Mouse (Mus musculus) heart, embryonic 16.5 days (tissue): ENCODE data around the gene Ddx52. TPM values are rescaled to one million over a fixed set of nuclear protein-coding genes. Genes with fewer than 3 reads are reported as not detected.

Experiments
- ATAC-seq: fragments of 200-750 bp; cut with Nextera tagmentation; replicated peaks from 2 replicates; pipeline ENCODE4 v1.8.0; 2017; ENCODE audit warnings: moderate number of reproducible peaks; ENCODE audit not compliant: insufficient read depth, low FRiP score; ENCODE audit errors: extremely low read depth
- H3K27ac ChIP-seq: fragments of 300-500 bp; sonication (generic); 2 replicates; pipeline ENCODE4 v1.5.1; 2014; ENCODE audit warnings: mild to moderate bottlenecking, low read length, control low read depth, moderate library complexity
- H3K27me3 ChIP-seq: fragments of 300-500 bp; sonication (generic); 2 replicates; pipeline ENCODE4 v1.6.1; 2014; ENCODE audit warnings: low read length, mixed read lengths; ENCODE audit not compliant: control insufficient read depth, insufficient read depth
- H3K36me3 ChIP-seq: fragments of 300-500 bp; sonication (generic); 2 replicates; pipeline ENCODE4 v1.6.1; 2014; ENCODE audit not compliant: control insufficient read depth, insufficient read depth
- H3K4me1 ChIP-seq: fragments of 300-500 bp; sonication (generic); 2 replicates; pipeline ENCODE4 v1.6.1; 2014; ENCODE audit warnings: low read length, mixed read lengths; ENCODE audit not compliant: control insufficient read depth, insufficient read depth
- H3K4me2 ChIP-seq: fragments of 300-500 bp; sonication (generic); 2 replicates; pipeline ENCODE4 v1.6.1; 2014; ENCODE audit warnings: low read depth, mild to moderate bottlenecking, control low read depth, low read length
- H3K4me3 ChIP-seq: fragments of 300-500 bp; sonication (generic); 2 replicates; pipeline ENCODE4 v1.5.1; 2014; ENCODE audit warnings: mild to moderate bottlenecking, control low read depth, low read length
- H3K9ac ChIP-seq: fragments of 300-500 bp; sonication (generic); 2 replicates; pipeline ENCODE4 v1.6.1; 2014; ENCODE audit warnings: low read length, control low read depth
- H3K9me3 ChIP-seq: fragments of 300-500 bp; sonication (generic); replicated peaks from 2 replicates; pipeline ENCODE4 v1.6.1; 2016; ENCODE audit warnings: low read length; ENCODE audit not compliant: control insufficient read depth
- WGBS: fragments of 180-500 bp; shearing (Covaris S2); extraction: QIAGEN DNeasy Blood & Tissue Kit; methylation state at CpG from one replicate; pipeline ENCODE4 v1.1.7; 2014; 5-methylcytosine and 5-hydroxymethylcytosine counted together
- polyA plus RNA-seq: library from polyadenylated mRNA; unstranded; fragments of >200 nt; fragmentation: Nextera tagmentation; extraction: Ambion mirVana; gene quantifications from 2 replicates; pipeline ENCODE4 v1.2.1, GENCODE M21; 2015

The Ddx52 gene
- polyA plus RNA-seq, 1 experiment from 2014 or later = 19.3 TPM

GRCm38 (mm10) chr11:84001257-84001656 lies 59.4 kb downstream of the Ddx52 start:
- 88% methylated on average over 3 of the region's 3 CpGs for WGBS
- Histone ChIP-seq H3K9ac (no peak overlapping the region), H3K4me3 (no peak overlapping the region), H3K27me3 (no peaks in the 10 kb centered on the region), H3K36me3 (peaks cover 29% of the 10 kb centered on the region), H3K4me2 (no peak overlapping the region), H3K9me3 (no peaks in the 10 kb centered on the region), H3K27ac (no peak overlapping the region), H3K4me1 (no peaks in the 10 kb centered on the region)
- ATAC-seq = no peak

GRCm38 (mm10) chr11:84003986-84004385 lies 62.1 kb downstream of the Ddx52 start:
- Histone ChIP-seq H3K36me3 (peaks cover 19% of the 10 kb centered on the region), H3K9ac (no peak overlapping the region), H3K4me2 (no peak overlapping the region), H3K4me3 (no peak overlapping the region), H3K27ac (no peak overlapping the region), H3K27me3 (no peaks in the 10 kb centered on the region), H3K4me1 (no peaks in the 10 kb centered on the region), H3K9me3 (no peaks in the 10 kb centered on the region)
- whole genome bisulfite sequencing = 82% methylated on average over 6 of the region's 6 CpGs
- no peak for ATAC-seq

GRCm38 (mm10) chr11:84009001-84009400 lies 67.1 kb downstream of the Ddx52 start:
- no peak overlapping the region for H3K27ac ChIP-seq
- H3K9me3 ChIP-seq = no peaks in the 10 kb centered on the region
- H3K9ac ChIP-seq = no peak overlapping the region
- WGBS = 84% methylated on average over 9 of the region's 9 CpGs
- ATAC-seq = no peak
- H3K27me3 ChIP-seq = no peaks in the 10 kb centered on the region
- no peak overlapping the region for H3K4me3 ChIP-seq
- H3K4me1 ChIP-seq = no peaks in the 10 kb centered on the region
- H3K4me2 ChIP-seq = no peak overlapping the region
- H3K36me3 ChIP-seq = peaks cover 17% of the 10 kb centered on the region

- ATAC-seq = no peak
- Histone ChIP-seq H3K4me3 (no peak overlapping the region), H3K9me3 (no peaks in the 10 kb centered on the region), H3K4me2 (no peak overlapping the region), H3K4me1 (no peaks in the 10 kb centered on the region), H3K27ac (no peak overlapping the region), H3K27me3 (no peaks in the 10 kb centered on the region), H3K9ac (no peak overlapping the region), H3K36me3 (peaks cover 15% of the 10 kb centered on the region; the same call in 1 of the 2 replicates)
- WGBS = 86% methylated on average over 9 of the region's 9 CpGs
Measured at GRCm38 (mm10) chr11:84010411-84010810, 68.5 kb downstream of the Ddx52 start.

- WGBS = 64% methylated on average over 12 of the region's 12 CpGs
Measured at GRCm38 (mm10) chr11:84011050-84011449, 69.2 kb downstream of the Ddx52 start.

GRCm38 (mm10) chr11:84011576-84011975 lies 69.7 kb downstream of the Ddx52 start:
- no peak for ATAC-seq
- Histone ChIP-seq H3K4me2 (no peak overlapping the region), H3K4me1 (no peaks in the 10 kb centered on the region), H3K9me3 (no peaks in the 10 kb centered on the region), H3K36me3 (peaks cover 15% of the 10 kb centered on the region; the same call in 1 of the 2 replicates), H3K27ac (no peak overlapping the region), H3K9ac (no peak overlapping the region), H3K27me3 (no peaks in the 10 kb centered on the region), H3K4me3 (no peak overlapping the region)
- 77% methylated on average over 2 of the region's 2 CpGs for WGBS

More at GRCm38 (mm10) chr11:84011050-84011449, 69.2 kb downstream of the Ddx52 start:
- Histone ChIP-seq H3K4me1 (no peaks in the 10 kb centered on the region), H3K9me3 (no peaks in the 10 kb centered on the region), H3K4me3 (no peak overlapping the region), H3K27me3 (no peaks in the 10 kb centered on the region), H3K4me2 (no peak overlapping the region), H3K36me3 (peaks cover 15% of the 10 kb centered on the region; the same call in 1 of the 2 replicates), H3K27ac (no peak overlapping the region), H3K9ac (no peak overlapping the region)
- ATAC-seq = no peak

Other genes starting within 250 kb of the Ddx52 start
- 1.5 and 1.6 TPM in 2 replicates for gene Wfdc17, start 238.1 kb upstream of the Ddx52 start, polyA plus RNA-seq
- gene Wfdc18, start 233.0 kb upstream of the Ddx52 start, polyA plus RNA-seq = 6.0 and 7.0 TPM in 2 replicates
- gene Wfdc21, start 195.1 kb upstream of the Ddx52 start, polyA plus RNA-seq = 0.80 and 1.4 TPM in 2 replicates
- 13.8 and 14.6 TPM in 2 replicates for gene Heatr6, start 188.4 kb upstream of the Ddx52 start, polyA plus RNA-seq
- 0.21 and 1.2 TPM in 2 replicates for gene Hnf1b, start 92.0 kb upstream of the Ddx52 start, polyA plus RNA-seq
- gene Synrg, start 22.4 kb downstream of the Ddx52 start, polyA plus RNA-seq = 8.3 and 9.2 TPM in 2 replicates
- 6.3 and 7.2 TPM in 2 replicates for gene Dusp14, start 127.2 kb downstream of the Ddx52 start, polyA plus RNA-seq
- gene Tada2a, start 187.5 kb downstream of the Ddx52 start, polyA plus RNA-seq = 17.3 and 20.7 TPM in 2 replicates
- 5.1 and 6.8 TPM in 2 replicates for gene Acaca, start 187.6 kb downstream of the Ddx52 start, polyA plus RNA-seq
- not detected in 2 replicates for gene Gm11437, start 225.4 kb downstream of the Ddx52 start, polyA plus RNA-seq